Mouse (Mus musculus): ENCODE results near the gene Hist1h1c. TPM values are rescaled to one million over a fixed set of nuclear protein-coding genes. Genes with fewer than 3 reads are reported as not detected.

The Hist1h1c gene
- polyA plus RNA-seq (2012; rRNA removed): 12.8 and 15.6 TPM in 2 replicates

DNA sequence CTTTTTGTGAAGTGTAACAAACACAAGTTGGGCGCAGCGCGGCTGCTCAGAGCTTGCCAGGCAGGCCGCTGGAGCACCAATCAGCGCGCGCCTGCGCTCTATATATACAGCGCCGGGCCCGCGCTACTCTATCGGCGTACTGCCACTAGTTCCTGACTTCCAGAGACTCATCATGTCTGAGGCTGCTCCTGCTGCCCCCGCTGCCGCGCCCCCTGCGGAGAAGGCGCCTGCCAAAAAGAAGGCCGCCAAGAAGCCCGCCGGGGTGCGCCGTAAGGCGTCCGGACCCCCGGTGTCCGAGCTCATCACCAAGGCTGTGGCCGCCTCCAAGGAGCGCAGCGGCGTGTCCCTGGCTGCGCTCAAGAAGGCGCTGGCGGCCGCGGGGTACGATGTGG lies at the start of gene Hist1h1c:
Gene Hist1h1c, plus strand, starts transcription at position 132 of the 392 bp plus-strand sequence.

DNA sequence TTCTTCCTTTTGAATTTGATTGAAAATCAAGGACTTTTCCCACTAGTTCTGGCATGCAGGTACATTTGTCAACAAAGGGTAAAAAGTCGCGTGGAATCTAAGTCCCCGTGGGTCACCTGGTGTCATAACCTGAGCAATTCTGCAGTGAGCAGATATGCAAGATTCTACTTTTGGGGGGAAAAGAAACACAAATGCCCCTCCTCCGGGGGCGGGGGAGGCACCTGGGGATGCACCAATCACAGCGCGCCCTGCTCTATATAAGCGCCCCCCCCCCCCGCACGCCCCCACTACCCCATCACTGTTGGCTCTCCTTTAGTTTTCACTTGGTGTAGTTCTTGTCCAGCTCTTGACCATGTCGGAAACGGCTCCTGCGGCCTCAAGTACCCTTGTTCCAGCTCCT lies 43.1 kb upstream of the Hist1h1c start, which contains the start of gene Hist1h1t:
Gene Hist1h1t, plus strand, starts transcription at position 301 of the 400 bp plus-strand sequence.

DNA sequence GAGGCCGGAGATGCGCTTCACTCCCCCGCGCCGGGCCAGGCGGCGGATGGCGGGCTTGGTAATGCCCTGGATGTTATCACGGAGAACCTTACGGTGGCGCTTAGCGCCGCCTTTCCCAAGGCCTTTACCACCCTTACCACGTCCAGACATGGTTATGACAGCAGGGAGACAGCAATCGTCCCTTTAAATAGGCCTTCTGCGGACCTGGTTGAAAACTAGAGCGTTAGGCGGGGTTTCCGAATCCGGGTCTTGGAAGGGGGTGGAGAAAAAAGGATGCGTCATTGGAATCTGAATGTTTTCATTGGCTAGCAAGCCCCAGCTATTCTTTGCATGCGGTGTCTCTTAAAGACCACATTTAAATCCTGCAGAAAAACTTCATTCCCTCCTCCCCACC lies 40.3 kb upstream of the Hist1h1c start, which contains the start of gene Hist1h4c:
Gene Hist1h4c, minus strand, starts transcription at position 155 of the 394 bp plus-strand sequence.

DNA sequence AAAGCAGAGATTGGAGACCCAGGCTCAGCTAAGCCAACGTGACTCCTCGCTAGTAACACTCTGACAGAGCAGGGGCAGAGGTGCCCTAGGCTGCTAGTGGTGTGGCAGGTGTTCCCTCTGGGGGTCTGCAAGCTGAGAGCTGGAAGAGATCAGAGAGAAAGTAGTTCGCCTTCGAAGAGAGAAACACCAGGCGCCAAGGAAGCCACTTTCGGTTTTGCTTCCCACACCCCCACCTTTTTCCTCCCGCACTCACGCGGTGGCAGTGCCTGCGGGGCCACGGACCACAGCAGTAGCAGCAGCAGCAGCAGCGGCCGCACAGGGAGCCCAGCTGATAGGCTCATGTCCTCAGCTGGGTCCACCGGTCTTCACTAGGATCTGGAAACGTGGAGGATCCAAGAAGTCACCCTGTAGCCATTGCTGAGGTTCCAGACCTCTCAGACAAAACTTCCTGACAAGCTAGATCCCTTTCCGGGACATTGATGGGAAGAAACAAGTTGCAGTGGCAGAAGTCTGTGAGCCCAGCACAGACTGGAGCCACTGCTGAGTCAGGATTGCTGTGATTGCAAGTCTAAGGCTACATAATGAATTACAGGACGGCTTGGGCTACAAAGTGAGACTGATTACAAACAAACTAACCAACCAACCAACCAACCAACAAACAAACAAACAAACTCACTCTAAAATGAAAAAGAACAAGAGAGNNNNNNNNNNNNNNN lies 28.1 kb upstream of the Hist1h1c start, which contains the start of gene Hfe:
Gene Hfe, minus strand, starts transcription at position 481 of the 716 bp plus-strand sequence.

DNA sequence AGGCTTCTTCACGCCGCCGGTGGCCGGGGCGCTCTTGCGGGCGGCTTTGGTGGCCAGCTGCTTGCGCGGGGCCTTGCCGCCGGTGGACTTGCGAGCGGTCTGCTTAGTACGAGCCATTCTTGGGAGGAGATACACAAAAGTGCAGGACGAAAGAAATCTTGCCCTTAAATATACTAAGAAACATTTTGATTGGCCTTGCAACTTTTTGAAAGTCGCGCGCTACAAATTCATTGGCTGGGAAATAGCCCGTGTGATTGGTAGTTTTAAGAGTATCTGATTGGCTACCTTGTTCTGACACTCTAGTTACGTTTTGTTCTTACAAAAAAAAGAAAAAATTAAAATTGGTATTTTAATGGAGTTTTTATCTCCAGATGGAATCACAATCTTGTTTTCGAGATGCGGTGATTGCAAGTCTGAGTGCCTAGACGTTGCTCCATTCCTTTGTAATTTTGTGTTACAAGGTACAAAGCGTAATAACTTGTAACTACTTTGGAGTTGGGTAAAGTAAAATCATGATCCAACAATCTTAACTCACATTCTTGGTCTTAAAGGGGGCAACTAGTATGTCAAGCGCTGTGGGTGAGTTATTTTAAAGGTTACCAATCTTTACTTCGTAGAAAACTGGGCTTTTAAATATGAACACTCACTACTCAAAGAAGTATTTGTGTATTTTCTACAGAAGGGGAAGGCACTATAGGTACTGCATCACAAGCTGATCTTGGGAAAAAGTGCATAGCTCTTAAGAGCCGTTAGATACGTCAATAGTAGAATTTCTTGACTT lies 7.0 kb downstream of the Hist1h1c start, which contains the start of gene Hist1h3c:
Gene Hist1h3c, minus strand, starts transcription at position 222 of the 781 bp plus-strand sequence.

DNA sequence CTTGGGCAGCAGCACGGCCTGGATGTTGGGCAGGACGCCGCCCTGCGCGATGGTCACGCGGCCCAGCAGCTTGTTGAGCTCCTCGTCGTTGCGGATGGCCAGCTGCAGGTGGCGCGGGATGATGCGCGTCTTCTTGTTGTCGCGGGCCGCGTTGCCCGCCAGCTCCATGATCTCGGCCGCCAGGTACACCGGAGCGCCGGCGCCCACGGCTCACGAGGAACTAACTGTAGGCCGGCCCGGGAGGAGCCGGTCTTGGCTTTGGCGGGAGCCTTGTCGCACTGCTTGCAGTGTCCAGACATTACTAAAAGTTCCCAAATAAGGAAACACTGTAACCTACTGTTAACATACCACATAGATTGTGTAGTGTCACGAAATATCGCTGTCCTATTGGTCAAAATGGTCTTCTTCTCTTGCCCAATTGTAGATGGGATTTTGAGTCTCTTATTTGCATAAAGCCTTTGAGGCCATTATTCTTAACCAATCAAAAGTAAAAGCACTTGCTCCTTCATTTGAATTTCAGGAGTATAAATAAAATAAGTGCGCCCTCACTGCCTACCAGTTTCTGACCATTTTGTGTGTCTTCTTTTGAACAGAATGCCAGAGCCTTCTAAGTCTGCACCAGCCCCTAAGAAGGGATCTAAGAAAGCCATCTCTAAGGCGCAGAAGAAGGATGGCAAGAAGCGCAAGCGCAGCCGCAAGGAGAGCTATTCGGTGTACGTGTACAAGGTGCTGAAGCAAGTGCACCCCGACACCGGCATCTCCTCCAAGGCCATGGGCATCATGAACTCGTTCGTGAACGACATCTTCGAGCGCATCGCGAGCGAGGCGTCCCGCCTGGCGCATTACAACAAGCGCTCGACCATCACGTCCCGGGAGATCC lies 7.8 kb downstream of the Hist1h1c start, which contains the start of gene Hist1h2bb:
Gene Hist1h2bb, plus strand, starts transcription at position 534 of the 880 bp plus-strand sequence.

GRCm38 (mm10) chr13:23750839-23751477 lies 12.3 kb downstream of the Hist1h1c start, which contains the start of gene Hist1h2ab:
TSS of gene Hist1h2ab (plus strand) at chr13:23751126.

GRCm38 (mm10) chr13:23752067-23752741 lies 13.6 kb downstream of the Hist1h1c start, which contains the start of gene Hist1h3b:
TSS of gene Hist1h3b (plus strand) at chr13:23752267.

GRCm38 (mm10) chr13:23756790-23757189 lies 18.2 kb downstream of the Hist1h1c start, which contains the start of gene Hist1h4b:
TSS of gene Hist1h4b (plus strand) at chr13:23757013.

GRCm38 (mm10) chr13:23760972-23761864 lies 22.6 kb downstream of the Hist1h1c start, which contains the start of gene Hist1h4a:
TSS of gene Hist1h4a (minus strand) at chr13:23761230.

DNA sequence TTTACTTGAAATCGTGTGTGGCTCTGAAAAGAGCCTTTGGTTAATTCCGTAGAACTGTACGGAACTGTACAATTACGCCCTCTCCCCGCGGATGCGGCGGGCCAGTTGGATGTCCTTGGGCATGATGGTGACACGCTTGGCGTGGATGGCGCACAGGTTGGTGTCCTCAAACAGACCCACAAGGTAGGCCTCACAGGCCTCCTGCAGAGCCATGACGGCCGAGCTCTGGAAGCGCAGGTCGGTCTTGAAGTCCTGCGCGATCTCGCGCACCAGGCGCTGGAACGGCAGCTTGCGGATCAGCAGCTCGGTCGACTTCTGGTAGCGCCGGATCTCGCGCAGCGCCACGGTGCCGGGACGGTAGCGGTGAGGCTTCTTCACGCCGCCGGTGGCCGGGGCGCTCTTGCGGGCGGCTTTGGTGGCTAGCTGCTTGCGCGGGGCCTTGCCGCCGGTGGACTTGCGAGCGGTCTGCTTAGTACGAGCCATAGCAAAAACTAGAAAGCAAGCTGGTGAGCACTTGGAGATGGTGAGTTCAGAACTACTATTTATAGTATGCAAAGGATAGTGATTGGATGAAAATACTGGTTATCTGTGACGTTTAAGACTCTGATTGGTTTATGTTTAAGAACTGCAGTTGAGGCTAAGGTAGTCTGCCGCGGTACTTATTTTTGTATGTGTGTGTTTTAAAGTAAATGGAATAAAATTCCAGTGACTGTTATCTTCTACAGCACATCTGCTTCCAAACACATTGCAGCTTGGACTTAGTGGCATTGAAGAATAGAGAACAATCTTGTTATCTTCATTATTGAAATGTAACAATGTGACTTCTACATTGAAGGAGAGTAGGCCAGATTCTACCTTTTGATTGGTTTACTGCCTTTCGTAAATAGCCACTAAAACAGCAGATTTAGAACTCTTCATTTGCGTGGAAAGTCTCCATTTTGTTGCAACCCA lies 23.5 kb downstream of the Hist1h1c start, which contains the start of gene Hist1h3a:
Gene Hist1h3a, minus strand, starts transcription at position 516 of the 951 bp plus-strand sequence.

GRCm38 (mm10) chr13:23763586-23764323 lies 25.1 kb downstream of the Hist1h1c start, which contains the start of gene Hist1h1a:
TSS of gene Hist1h1a (plus strand) at chr13:23763666.

GRCm38 (mm10) chr13:23769613-23770012 lies 31.0 kb downstream of the Hist1h1c start, which contains the start of gene Trim38:
TSS of gene Trim38 (plus strand) at chr13:23769913.

